Mouse (Mus musculus) spleen, adult 12 weeks (tissue): ENCODE results near the gene Cbx4.
"Not testable (repeated sequence)": the region's sequence is repeated elsewhere in the genome, so short reads cannot be mapped to it uniquely, and the experiment has no call there.

Experiments used
- DNase-seq: peaks from one replicate; pipeline ENCODE4 v3.0.0; 2022; ENCODE audit warnings: low spot score

Gene Cbx4

DNA sequence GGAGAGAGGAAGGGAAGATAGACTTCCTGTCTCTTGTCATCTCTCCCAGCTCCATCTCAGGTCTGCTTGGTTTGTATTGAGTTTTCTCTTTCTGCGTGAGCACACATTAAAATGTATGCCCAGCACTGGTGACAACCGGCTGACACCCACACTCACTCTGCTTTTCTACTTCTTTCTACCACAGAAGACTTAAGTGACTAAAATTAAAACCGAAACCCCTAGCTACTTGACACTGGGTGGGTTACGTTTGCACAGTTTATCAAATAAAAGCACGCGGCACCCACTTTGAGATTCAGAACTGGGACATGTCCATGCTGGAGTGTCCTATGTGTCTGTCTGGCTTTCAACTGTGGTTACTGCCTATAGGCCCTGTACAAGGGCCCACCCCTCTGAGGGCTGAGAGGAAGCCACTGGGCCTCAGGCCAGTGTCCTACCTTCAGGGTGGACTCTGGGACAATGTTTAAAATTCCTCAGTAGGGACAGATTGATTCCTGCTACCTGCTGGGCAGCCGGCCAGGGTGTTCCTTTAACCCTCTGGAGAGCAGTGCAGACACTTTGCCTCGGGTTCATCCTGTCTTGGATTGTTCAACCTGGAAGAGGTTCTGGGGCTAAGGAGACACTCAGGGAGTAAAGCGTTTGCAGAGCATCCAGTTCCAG lies 23.5 kb upstream of the Cbx4 start:
- no peak for DNase-seq

DNA sequence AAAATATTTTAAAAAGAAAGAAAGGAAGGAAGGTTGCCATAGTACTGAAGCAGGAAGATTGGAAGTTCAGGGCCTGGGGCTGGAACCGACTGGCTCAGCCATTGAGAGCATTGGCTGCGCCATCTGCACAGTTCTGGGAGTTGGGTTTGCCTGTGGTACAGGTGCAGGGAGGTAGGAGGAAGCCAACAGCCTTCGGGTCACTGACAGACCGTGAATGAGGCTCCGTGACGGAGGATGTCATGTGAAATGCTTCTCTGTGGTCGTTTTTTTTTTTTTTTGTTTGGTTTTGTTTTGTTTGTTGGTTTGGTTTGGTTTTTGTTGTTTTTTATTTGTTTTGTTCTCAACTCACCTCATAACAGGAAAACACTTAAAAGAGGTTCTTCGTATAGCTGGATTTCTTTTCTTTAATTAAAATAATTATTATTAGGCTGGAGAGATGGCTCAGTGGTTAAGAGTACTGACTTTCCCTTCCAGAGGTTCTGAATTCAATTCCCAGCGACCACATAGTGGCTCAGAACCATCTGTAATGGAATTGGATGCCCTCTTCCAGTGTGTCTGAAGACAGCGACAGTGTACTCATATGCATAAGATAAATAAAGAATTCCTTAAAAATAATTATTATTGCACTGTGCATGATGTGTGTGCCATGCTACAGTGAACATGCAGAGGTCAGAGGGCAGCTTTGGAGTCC lies 22.7 kb upstream of the Cbx4 start:
- peak; percentile 29 for DNase-seq

DNA sequence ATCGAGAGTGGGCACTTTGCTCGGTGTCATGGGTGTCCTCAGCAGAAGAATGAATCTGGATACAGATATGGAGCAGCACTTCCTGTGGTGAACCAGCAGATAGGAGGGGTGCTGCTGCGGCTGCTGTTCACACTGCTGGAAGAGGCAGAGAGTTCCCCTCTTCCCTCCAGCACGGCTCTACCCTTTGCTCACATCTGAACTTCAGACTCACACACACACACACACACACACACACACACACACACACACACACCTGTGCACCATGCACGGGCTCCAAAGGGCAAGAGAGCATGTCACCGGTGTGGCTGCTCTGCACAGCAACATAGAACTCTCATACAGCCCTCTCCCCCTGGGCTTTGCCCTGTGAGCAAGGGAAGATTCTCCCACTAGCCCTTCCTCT lies 20.3 kb upstream of the Cbx4 start:
- DNase-seq: no peak

DNA sequence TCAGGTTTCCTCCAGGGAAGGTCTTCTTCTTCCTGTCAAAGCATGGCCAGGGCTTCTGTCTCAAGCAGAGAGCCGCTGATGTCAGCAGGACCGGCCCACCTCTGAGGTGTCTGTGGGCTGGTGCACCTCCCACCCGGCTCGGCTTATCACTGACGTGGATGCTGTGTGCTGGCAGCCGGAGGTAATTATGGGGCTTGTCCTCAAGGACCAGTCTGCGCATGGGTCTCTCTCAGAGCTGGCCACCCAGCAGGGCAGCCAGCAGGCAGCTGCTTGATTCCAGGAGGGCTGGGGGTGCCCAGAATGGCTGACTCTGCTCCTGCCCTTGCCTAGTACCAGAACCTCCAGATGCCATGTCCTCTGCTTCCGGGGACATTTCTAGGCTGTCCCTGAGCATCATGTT lies 19.7 kb upstream of the Cbx4 start:
- DNase-seq: no peak

DNA sequence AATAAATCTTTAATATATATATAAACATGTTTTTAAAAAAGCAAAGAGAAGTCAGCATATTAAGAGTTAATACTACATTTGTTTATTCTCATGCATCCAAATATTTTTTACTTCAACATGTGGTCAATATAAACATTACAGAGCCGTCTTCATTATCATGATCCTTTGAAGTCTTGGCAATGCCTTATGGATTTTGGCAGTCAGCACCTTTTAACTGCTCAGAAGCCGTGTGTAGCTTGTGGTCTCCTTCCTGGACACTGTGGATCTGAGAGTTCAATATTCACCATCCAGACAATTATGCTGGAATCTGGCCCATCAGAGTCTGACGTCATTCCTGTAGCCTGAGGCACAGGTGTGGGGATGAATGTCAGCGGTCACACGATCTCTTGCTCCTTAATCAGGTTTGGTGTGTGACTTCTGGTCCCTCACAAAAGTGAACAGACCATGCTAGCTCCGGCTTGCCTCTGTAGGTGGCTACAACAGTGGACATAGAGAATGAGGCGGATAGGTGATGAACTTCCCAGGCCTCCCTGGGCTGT lies 19.1 kb upstream of the Cbx4 start:
- DNase-seq: no peak

DNA sequence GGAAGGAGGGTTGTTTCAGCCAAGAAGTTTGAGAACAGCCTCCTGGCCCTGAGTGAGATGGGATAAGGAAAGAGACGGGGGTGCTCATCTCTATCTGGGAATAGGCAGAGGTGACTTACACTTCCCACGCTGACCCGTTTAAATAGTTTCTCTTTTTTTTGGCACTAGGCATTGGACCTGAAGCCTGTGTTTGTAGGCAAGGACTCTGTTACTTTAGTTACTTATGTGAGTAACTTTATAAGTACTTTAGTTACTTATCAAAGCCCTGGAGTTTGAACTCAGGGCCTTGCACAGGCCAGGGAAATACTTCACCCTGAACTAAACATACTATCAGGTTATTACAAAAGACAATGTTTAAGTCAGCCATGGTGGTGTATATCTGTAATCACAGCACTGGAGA lies 18.0 kb upstream of the Cbx4 start:
- DNase-seq: no peak

DNA sequence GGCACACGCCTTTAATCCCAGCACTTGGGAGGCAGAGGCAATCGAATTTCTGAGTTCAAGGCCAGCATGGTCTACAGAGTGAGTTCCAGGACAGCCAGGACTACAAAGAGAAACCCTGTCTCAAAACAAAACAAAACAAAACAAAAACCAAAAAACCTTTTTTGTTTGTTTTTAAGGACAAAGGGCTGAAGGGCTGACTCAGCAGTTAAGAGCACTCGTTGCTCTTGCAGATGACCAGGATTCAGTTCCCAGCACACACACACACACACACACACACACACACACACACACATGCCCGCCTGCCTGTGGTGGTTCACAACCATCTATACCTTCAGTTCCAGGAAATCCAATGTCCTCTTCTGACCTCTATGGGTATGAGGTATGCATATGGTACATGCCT lies 14.3 kb upstream of the Cbx4 start:
- DNase-seq: not testable (repeated sequence)

DNA sequence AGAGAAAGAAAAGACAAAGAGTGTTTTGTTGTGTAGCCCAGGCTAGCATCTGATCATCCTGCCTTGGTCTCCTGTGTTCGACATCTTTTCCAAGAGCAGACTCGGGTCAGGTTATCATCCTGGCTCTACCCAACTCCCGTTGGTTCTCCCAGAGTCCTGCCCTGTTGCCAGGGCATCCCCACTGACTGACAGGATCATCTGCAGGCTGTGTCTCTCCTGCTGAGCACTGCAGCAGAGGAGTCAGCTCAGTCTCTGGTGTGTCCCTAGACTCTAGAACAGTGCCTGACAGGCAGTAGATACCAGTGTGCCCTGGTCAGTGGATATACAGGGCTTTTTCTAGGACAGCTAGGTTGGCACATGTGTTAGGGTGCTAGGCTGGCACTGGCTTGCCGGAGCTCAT lies 12.2 kb upstream of the Cbx4 start:
- no peak for DNase-seq

DNA sequence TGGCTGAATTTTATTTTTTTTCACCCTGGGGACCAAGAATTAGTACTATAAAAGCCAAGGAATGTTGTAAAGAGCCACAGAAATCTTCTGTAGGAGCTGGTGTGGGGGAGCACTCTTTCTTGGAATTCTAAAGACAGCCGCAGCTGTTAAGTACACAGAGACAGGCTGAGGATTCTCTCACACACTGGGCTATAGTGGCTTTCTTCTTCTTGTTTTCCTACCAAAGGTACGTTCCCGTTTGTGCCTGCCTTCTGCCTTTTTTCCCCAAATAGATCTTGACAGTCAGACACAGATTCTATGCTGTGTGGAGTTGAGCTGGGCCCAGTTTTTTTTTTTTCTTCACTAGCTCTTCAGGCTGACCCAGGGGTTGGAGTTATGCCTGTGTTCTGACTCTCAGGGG lies 9.4 kb upstream of the Cbx4 start:
- no peak for DNase-seq

DNA sequence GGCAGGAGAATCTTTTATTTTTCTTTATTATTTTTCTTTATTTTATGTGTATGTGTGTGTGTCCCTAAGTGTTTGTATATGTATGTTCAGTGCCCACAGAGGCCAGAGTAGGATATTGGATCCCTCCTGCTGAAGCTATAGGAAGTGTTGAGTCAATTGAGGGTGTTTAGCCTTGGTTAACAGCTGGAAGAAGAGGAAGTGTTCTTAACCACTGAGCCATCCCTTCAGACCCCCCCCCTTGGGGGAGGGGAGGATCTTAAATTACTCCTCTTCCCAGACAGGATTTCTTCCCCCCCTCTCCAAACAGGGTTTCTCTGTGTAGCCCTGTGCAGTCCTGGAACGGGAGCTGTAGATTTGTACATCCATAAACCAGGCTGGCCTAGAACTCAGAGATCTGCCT lies 7.3 kb upstream of the Cbx4 start:
- DNase-seq: no peak

DNA sequence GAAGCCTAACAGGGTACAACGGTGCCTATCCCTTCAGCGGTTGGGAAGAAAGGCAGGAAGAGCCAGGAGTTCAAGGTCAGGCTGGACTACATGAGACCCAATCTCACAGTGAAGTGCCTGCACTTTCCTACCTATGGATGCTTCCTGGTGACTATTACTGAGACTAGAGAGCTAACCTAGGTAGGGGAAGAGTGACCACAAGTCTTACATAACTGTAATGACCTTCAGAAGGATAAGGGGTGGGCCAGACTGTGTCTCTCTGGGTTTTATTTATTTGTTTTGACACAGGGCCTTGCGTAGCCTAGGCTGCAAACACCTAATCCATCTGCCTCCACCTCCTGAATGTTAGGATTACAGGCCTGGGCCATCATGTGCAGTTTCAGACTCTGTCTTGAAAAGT lies 6.3 kb upstream of the Cbx4 start:
- no peak for DNase-seq

DNA sequence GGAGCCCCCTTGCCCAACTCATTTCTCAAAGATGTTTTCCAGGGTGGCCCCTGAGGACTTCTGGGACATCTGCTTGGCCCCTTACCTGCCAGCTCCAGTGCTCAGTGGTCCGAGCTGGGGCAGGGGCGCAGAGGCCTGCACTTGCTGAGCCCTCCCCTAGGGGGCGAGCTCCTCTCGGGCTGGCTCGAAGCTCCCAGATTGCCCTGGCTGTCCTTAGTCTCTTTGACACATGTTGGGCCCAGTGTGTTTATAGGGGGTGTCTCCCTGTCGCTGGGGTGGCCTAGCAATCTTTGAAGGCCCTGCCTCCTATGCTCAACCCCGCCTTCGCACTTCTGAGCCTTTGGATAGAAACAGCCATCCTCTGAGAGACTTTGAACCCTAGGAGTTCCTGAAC lies 5.6 kb upstream of the Cbx4 start:
- DNase-seq: peak; percentile 42

DNA sequence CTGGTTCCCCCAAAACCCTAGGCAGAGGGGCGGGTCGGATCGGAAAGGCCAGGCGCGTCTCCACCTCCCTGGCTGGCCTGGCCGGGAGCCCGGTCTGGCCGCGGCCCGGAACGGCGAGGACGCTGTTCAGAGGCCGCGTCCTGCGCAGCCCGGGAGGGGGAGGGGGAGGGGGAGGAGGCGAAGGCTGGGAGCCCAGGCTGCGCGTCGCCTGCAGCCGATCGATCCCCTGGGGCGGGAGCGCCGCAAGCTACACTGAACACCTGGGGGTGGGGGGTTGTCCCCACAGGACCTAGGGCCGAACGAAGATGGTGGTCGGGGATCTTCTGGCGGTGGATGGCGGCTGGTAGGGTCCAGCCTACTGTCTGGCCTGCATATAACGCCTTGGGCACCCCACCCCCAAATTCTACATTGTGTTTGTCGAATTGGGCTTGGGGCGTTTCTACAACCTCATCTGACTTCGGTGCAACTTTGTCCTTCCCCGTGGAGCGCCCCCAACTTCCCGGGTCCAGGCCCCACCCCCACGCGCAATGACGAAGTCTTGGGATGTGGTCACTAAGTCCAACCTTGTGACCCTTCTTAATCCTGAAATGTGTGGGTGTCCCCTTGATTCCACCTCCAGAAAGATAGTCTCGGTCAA lies 5.1 kb upstream of the Cbx4 start:
- DNase-seq: no peak

DNA sequence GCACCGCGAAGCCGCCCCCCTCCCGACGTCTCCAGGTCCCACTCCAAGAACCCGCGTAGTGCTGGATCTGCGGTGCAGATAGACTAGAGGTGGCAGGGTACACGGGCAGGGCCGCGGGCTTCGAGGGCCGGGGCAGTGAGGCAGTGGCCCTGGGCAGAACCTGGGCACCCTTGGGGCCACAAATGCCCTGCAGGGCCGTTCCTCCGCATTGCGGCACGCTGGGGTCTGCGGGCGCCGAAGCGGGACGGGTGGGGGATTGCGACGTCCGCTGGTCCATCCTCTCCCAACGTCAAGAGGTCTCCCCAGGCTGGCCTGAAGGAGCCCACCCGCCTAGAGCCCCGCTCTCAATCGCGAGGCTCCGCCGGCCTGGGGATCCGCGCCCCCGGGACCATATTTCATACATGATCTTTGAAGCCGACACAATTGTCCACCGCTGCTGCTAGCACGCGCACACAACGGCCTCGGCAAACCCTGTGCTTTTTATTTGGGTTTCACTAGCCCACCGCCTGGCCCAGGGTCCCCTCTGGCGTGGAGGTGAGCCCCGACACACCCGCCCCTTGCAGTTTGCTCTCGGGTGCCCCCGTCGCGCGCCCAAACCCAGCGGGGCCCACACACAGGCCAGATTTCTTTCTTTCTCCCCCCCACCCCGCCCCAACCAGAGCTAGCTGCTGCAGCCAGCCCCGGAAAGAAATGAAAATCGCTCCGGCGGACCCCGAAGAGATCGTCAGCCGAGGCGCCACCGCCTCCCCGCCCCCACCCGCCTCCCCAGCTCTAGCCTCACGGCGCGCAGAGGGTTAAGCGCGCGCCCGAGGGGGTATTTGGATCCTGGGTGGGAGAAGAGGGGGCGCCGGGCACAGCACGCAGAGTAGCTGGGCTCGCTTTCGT lies 4.3 kb upstream of the Cbx4 start:
- no peak for DNase-seq

DNA sequence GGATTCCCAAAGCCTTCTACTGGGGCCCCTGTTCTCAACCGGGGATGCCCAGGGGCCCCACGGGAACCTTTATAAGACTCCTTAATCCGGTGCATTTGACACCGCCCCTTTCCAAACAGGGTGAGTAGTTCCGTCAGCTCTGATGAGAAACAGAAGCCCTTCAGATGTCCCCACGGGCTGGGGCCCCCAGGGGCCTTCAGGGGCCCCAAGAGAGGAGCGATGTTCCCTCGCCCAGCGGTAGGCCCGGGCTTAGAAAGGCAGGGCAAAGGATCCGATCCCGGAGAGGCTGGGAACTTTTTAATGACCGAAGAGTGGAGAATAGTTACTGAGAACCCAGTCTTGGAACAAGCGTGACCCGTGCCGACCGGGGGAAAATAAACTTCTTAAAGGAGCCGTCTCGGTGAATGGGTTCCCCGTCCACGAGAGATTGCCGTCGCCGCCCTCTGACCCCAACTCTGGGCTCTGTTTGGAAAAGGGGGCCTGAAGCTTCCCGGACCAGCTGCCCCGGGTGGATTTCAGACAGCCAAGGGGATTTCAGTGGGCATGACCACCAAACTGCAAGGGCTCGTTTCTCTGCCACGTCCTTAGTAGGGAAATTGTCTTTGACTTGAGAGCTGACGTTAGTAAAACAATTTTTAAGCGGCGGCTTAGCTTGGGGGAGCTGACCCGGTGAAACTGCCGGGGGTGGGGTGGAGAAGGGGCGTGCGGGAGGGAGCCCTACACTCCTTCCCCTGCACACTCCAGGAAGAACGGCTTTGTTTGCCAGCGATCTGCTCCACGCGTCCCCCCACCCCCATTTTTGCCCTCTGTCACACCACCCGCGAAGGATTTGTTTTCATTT lies 3.4 kb upstream of the Cbx4 start:
- peak; percentile 42 for DNase-seq

DNA sequence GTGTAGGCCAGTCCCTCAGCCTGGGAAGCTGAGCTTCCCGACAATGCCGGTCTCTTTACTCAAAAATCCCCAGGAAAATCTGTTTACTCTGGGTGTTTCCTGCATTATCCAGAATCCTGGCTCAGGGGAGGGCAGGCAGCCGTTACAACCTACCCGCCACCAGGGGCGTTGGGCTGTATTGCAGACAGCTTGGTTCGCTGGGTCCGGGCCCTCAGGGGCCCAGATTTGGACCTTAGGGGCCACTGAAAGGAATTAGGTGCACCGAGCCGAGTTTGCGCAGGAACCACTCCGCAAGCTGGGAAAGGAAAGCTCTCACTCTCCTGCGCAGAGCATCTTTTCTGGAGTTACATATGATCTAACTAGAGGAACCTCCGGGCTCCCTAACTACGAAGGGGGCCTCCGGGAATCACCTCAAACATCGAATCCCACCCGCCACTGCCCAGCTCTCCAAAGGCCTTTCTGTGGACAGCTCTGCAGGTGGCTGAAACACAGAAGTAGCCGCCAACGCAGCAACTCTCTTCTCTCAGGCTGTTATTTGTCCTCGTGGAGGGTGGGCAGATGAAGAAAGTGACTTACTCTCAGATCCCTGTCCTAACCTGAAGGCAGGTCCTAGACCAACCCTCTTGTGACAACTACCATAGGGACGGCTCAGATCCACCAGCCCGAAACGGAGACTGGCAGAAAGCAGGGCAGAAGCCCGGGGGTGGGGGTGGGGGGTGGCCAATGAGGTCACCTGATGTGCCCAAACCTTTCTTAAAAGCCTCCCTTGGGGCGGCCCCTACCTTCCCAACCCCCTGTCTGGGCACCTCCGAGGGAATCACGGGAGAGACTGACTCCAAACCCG lies 2.6 kb upstream of the Cbx4 start:
- no peak for DNase-seq

DNA sequence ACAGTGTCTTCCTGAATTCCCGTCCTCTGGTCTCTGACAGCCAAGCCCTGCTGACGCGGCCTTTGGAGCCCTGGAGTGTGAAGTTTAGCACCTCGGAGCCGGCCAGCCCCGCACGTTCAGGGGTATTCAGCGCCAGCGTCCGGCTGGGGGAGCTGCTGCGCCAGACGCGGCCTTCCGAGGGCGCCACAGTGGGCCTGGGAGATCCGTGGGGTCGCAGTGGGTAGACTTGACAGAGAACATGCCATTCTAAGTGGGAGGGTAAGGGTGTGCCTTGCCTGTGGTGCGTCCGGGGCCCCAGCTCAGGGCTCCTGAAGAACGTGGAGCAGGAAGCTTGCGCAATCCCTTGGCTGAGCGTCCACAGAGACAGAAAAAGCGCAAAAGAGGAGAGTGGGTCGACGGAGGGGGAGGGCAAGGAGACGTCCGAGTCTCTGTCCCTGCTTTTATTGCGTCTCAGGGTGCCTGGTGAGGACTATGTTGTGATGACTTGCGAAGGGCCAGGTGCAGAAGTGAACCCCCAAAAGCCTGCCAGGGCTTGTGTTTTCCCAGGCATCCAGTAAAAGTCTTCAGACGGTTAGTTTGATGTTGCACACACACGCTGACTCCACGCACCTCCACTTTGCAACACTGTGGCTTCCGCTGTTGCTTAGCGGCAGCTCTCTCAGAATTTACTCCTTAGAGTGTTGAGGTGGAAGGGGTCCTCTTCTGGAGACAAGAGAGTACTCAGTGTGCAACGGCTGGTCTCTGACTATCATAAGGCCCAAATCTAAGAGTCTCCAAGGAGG lies 1.5 kb upstream of the Cbx4 start:
- no peak for DNase-seq

DNA sequence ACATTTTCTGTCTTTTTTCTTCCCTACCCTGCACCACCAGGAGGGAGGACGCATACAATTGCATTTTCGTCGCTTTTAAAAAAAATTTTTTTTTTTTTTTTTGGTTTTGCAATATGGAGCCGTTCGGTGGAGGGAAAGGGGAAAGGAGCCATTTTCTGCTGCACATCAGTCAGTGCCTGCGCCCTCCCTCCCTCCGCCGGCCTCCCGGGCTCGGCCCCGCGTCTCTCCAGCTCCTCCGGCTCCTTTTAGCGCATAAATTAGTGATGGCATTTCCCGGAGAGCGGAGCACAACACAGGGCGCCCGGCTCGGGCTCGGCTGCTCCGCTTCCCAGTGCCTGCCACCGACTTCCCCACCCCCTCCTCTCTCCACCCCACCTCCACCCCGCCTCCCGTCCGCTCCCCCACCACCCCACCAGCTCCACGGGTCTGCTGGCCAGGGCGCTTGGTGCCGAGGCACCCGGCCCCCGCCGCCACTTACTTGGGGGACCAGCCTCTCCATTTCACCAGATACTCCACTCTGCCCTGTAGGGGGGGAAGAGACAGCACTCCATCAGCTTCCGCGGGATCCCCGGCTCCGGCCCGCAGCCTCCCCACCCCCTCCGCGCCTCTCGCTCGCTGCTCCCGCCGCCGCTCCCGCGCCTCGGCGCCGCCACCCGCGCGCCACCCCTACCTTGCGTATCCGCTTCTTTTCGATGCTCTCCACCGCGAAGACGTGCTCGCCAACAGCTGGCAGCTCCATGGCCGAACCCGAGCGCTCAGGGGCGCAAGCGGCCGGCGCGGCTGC lies 550 bp downstream of the Cbx4 start:
- DNase-seq: peak; percentile 34
